Mouse (Mus musculus) neural tube, embryonic 14.5 days (tissue): ENCODE data around the gene 1110059E24Rik. TPM values are rescaled to one million over a fixed set of nuclear protein-coding genes. Genes with fewer than 3 reads are reported as not detected.

ENCODE experiments used
- ATAC-seq: fragments of 200-750 bp; cut with Nextera tagmentation; 2 replicates; pipeline ENCODE4 v1.8.0; 2017; ENCODE audit warnings: low read depth, mild to moderate bottlenecking, moderate TSS enrichment, moderate library complexity
- H3K27ac ChIP-seq: fragments of 300-500 bp; sonication (generic); 2 replicates; pipeline ENCODE4 v1.5.1; 2014; ENCODE audit warnings: low read depth, mild to moderate bottlenecking, control low read depth, low read length, moderate library complexity, mixed read lengths
- H3K27me3 ChIP-seq: fragments of 300-500 bp; sonication (generic); 2 replicates; pipeline ENCODE4 v1.6.1; 2014; ENCODE audit warnings: low read length; ENCODE audit not compliant: control insufficient read depth, insufficient read depth
- H3K36me3 ChIP-seq: fragments of 300-500 bp; sonication (generic); 2 replicates; pipeline ENCODE4 v1.6.1; 2014; ENCODE audit warnings: low read length, mixed read lengths; ENCODE audit not compliant: control insufficient read depth, insufficient read depth
- H3K4me1 ChIP-seq: fragments of 300-500 bp; sonication (generic); 2 replicates; pipeline ENCODE4 v1.6.1; 2014; ENCODE audit warnings: low read length; ENCODE audit not compliant: control insufficient read depth, insufficient read depth
- H3K4me2 ChIP-seq: fragments of 300-500 bp; sonication (generic); 2 replicates; pipeline ENCODE4 v1.6.1; 2014; ENCODE audit warnings: mild to moderate bottlenecking, low read depth, low read length, control low read depth
- H3K4me3 ChIP-seq: fragments of 300-500 bp; sonication (generic); 2 replicates; pipeline ENCODE4 v1.5.1; 2014; ENCODE audit warnings: low read depth, low read length, control low read depth, mixed read lengths
- H3K9ac ChIP-seq: fragments of 300-500 bp; sonication (generic); replicated peaks from 2 replicates; pipeline ENCODE4 v1.6.1; 2014; ENCODE audit warnings: low read depth, mild to moderate bottlenecking, control low read depth, low read length, mixed read lengths
- H3K9me3 ChIP-seq: fragments of 300-500 bp; sonication (generic); 2 replicates; pipeline ENCODE4 v1.6.1; 2016; ENCODE audit warnings: low read length; ENCODE audit not compliant: control insufficient read depth
- WGBS: fragments of 180-500 bp; shearing (Covaris S2); extraction: QIAGEN DNeasy Blood & Tissue Kit; methylation state at CpG from one replicate; pipeline ENCODE4 v1.1.7; 2014; 5-methylcytosine and 5-hydroxymethylcytosine counted together
- polyA plus RNA-seq: library from polyadenylated mRNA; unstranded; fragments of >200 nt; fragmentation: Nextera tagmentation; extraction: Ambion mirVana; gene quantifications from 2 replicates; pipeline ENCODE4 v1.2.1, GENCODE M21; 2014

The 1110059E24Rik gene
- polyA plus RNA-seq, 1 experiment from 2014 or later = 64.9 TPM

DNA sequence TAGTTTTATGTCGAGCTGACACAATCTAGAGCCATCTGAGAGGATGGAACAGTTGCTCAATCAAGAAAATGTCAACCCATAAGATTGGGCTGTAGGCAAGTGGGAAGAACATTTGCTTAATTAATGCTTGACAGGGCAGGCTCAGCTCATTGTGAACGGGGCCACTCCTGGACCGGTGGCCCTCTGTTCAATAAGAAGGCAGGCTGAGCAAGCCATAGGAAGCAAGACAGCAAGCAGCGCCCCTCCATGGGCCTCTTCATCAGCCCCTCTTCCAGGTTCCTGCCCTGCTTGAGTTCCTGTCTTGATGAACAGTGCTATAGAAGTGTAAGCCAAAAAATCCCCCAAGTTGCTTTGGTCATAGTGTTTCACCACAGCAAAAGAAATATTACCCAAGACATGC is 65.2 kb downstream of the 1110059E24Rik start:
- no peaks in the 10 kb centered on the region for H3K27me3 ChIP-seq
- no peaks in the 10 kb centered on the region for H3K4me1 ChIP-seq
- WGBS = 76% methylated on average over 4 of the region's 4 CpGs
- H3K36me3 ChIP-seq = no peaks in the 10 kb centered on the region
- no peak overlapping the region for H3K27ac ChIP-seq
- H3K4me2 ChIP-seq = no peak overlapping the region
- no peak overlapping the region for H3K4me3 ChIP-seq
- H3K9ac ChIP-seq = no peak overlapping the region
- H3K9me3 ChIP-seq = no peaks in the 10 kb centered on the region
- no peak for ATAC-seq

DNA sequence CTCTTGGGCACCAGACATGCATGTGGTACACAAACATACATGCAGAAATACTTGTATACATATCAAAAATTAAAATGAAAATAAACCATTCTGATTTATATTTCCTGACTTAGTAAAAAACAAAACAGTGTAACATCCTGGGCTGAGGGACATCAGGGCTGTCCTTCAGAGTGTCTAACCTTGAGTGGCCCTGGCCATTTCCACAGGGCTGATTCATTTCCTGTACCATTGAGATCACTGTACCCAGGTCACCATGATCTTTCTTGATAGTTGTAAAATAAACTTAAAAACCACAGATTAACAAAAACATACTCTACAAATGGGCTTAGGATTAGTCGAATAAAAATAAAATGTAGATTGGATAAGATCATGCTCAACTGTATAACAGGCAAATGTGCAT is 66.2 kb downstream of the 1110059E24Rik start:
- H3K4me1 ChIP-seq = no peaks in the 10 kb centered on the region
- H3K27ac ChIP-seq = no peak overlapping the region
- ATAC-seq = no peak
- WGBS = 94% methylated on average over 1 of the region's 1 CpGs
- no peak overlapping the region for H3K4me2 ChIP-seq
- H3K27me3 ChIP-seq = no peaks in the 10 kb centered on the region
- no peaks in the 10 kb centered on the region for H3K36me3 ChIP-seq
- no peaks in the 10 kb centered on the region for H3K9me3 ChIP-seq
- no peak overlapping the region for H3K9ac ChIP-seq
- H3K4me3 ChIP-seq = no peak overlapping the region

DNA sequence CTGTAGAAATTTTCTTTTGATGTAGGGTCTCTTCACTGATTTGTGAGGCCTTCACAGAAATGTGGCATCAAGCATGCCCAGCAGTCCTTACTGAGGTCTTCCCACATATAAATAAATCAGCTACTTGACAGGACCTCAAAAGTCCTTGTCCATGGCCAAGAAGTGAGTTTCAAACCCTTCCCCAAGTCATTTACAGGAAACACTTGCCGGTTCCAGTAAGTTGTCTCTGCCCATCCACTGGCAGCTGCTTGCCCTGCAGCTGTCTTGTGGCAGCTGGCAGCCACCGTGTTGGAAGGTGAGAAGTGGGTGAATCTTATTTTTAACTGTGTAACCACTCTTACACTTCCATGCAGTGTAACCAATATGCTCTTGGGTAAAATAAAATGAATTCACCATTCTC is 66.9 kb downstream of the 1110059E24Rik start:
- Histone ChIP-seq H3K4me3 (no peak overlapping the region), H3K36me3 (no peaks in the 10 kb centered on the region), H3K27me3 (no peaks in the 10 kb centered on the region), H3K4me2 (no peak overlapping the region), H3K9me3 (no peaks in the 10 kb centered on the region), H3K27ac (no peak overlapping the region), H3K9ac (no peak overlapping the region), H3K4me1 (no peaks in the 10 kb centered on the region)
- ATAC-seq = no peak
- 85% methylated on average over 2 of the region's 2 CpGs for WGBS

DNA sequence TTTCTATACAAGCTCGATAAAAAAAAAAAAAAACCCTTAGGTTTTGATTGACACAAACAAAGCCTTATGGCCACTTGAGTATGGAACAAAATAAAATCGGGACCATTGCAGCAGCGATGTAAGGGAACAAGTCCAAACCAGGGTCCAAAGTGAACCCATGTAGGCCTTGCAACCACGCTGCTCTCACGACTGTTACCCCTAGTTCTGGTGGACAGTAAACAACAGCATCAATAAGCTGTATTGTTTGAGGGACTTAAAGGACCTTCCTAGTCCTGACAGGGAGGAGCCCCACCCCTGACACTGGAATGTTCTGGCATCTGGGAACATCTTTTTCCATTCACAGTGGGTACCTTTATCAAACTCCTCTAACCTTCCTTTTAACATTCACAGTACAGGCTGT is 68.8 kb downstream of the 1110059E24Rik start:
- no peak overlapping the region for H3K27ac ChIP-seq
- H3K27me3 ChIP-seq = no peaks in the 10 kb centered on the region
- no peaks in the 10 kb centered on the region for H3K36me3 ChIP-seq
- H3K9ac ChIP-seq = no peak overlapping the region
- no peak for ATAC-seq
- no peak overlapping the region for H3K4me3 ChIP-seq
- H3K4me2 ChIP-seq = no peak overlapping the region
- no peaks in the 10 kb centered on the region for H3K4me1 ChIP-seq
- 86% methylated on average over 5 of the region's 5 CpGs for WGBS
- no peaks in the 10 kb centered on the region for H3K9me3 ChIP-seq

DNA sequence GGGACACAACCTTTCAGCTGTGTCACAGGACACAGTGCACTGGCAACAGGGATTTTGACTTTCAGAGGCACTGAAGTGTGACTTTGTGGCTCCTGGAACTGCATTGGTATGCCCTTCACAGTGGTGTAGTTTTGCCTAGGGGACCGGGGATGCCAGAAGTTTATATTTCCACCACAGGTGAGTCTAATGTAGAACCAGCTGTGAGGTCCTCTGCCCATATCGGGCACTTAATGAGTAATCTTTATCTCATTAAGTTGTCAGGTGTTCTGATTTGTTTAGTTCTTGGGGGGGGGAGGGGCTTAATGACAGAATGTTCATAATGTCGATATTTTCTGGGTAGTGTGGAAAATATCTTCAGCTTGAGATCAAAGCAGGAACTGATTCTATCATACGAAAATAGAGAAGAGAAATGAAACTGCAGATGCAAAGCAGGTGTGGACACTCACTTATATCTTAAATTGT is 69.2 kb downstream of the 1110059E24Rik start:
- Histone ChIP-seq H3K36me3 (no peaks in the 10 kb centered on the region), H3K4me1 (no peaks in the 10 kb centered on the region), H3K4me3 (no peak overlapping the region), H3K9ac (no peak overlapping the region), H3K9me3 (no peaks in the 10 kb centered on the region), H3K27me3 (no peaks in the 10 kb centered on the region), H3K27ac (no peak overlapping the region), H3K4me2 (no peak overlapping the region)
- WGBS = 89% methylated on average over 4 of the region's 4 CpGs
- ATAC-seq = no peak

DNA sequence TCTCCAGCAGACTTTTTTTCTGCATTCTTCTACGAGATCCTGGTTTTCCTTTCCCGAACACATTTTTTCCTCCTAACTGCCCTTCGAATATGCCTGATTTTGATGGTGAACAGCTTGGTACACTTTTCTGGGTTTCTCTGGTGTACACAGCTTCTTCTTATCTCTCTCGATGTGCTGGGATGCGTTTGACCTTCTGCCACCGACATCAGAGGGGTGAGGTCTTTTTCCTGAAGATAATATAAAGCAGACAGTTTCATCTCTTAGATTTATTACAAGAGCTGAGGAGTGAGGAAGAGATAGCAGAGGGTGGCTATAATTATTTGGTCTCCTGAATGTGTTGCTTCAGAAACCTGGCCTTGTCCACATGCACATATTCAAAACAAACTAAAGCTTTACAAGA is 71.4 kb downstream of the 1110059E24Rik start:
- H3K36me3 ChIP-seq = no peaks in the 10 kb centered on the region
- no peaks in the 10 kb centered on the region for H3K4me1 ChIP-seq
- no peaks in the 10 kb centered on the region for H3K27me3 ChIP-seq
- no peak overlapping the region for H3K9ac ChIP-seq
- H3K4me2 ChIP-seq = no peak overlapping the region
- no peak overlapping the region for H3K27ac ChIP-seq
- H3K9me3 ChIP-seq = no peaks in the 10 kb centered on the region
- ATAC-seq = no peak
- 70% methylated on average over 6 of the region's 6 CpGs for WGBS
- H3K4me3 ChIP-seq = no peak overlapping the region

DNA sequence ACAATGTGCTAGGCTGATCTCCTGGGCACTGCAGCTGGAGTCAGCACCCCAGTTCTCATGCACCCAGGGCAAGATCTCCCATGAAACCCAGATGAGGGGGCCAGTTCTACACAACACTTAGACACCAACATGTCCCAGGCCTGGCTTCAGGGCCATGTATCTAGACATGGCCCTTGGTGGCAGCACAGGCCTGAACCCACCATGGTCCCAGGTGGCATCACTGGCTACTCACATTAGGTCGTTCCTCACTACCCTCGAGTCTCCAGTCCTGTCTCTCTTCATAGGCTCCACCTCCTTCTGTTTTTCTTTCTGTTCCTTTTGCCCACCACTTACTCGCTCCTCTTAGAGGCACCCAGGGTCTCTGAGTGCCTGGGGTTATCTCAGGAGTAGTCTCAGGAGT is 72.9 kb downstream of the 1110059E24Rik start:
- ATAC-seq = no peak
- Histone ChIP-seq H3K4me3 (no peak overlapping the region), H3K4me2 (no peak overlapping the region), H3K36me3 (no peaks in the 10 kb centered on the region), H3K9ac (no peak overlapping the region), H3K27ac (no peak overlapping the region), H3K9me3 (no peaks in the 10 kb centered on the region), H3K4me1 (no peaks in the 10 kb centered on the region), H3K27me3 (no peaks in the 10 kb centered on the region)
- 84% methylated on average over 3 of the region's 3 CpGs for WGBS

DNA sequence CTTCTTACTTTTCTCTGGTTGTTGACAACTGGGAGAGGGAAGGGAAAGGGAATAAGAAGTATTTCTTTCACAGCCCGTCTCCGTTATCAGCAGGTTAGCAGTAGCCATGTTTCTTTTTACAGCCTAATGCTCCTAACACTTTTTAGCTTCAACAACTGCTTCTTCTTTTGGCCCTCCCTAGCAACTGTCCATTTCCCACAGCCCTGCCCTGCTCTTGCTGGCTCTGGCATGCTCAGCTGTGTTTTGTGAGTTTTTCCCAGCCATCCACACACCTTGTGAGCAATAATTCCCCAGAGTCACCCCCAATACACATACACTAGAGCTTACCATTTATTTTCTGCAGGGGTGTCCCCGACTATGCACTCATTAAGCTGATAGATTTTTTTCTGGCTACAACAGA is 75.3 kb downstream of the 1110059E24Rik start:
- H3K4me2 ChIP-seq = no peak overlapping the region
- H3K36me3 ChIP-seq = no peaks in the 10 kb centered on the region
- no peaks in the 10 kb centered on the region for H3K27me3 ChIP-seq
- no peak for ATAC-seq
- H3K27ac ChIP-seq = no peak overlapping the region
- no peaks in the 10 kb centered on the region for H3K4me1 ChIP-seq
- H3K9me3 ChIP-seq = no peaks in the 10 kb centered on the region
- 66% methylated on average over 3 of the region's 3 CpGs for WGBS
- no peak overlapping the region for H3K9ac ChIP-seq
- no peak overlapping the region for H3K4me3 ChIP-seq

DNA sequence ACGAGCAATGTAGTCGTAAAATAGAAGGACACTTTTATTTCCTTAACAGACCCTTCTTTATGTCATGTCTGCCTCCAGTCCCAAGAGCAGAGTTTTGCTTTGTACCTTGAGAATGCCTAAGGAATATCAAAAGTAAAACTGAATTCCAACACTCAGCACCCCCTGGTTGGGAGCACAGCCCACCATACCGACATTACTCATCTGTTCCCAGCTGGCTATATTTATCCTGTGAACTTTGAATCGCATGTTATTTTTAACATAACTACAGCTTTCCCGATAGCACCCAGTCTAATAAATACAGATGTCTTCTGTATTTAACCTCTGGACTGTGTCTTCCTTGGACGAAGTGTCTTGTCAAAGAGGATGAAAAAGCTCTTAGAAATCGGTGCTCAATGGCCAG is 80.8 kb downstream of the 1110059E24Rik start:
- no peak overlapping the region for H3K4me2 ChIP-seq
- no peaks in the 10 kb centered on the region for H3K9me3 ChIP-seq
- no peak overlapping the region for H3K4me3 ChIP-seq
- no peak overlapping the region for H3K27ac ChIP-seq
- no peaks in the 10 kb centered on the region for H3K4me1 ChIP-seq
- ATAC-seq = no peak
- 59% methylated on average over 7 of the region's 7 CpGs for WGBS
- H3K36me3 ChIP-seq = no peaks in the 10 kb centered on the region
- H3K27me3 ChIP-seq = no peaks in the 10 kb centered on the region
- no peak overlapping the region for H3K9ac ChIP-seq
